Mouse (Mus musculus): ENCODE data around the gene Wfdc2.
"Not testable (repeated sequence)": the region's sequence is repeated elsewhere in the genome, so short reads cannot be mapped to it uniquely, and the experiment has no call there.

Wfdc2 gene

DNA sequence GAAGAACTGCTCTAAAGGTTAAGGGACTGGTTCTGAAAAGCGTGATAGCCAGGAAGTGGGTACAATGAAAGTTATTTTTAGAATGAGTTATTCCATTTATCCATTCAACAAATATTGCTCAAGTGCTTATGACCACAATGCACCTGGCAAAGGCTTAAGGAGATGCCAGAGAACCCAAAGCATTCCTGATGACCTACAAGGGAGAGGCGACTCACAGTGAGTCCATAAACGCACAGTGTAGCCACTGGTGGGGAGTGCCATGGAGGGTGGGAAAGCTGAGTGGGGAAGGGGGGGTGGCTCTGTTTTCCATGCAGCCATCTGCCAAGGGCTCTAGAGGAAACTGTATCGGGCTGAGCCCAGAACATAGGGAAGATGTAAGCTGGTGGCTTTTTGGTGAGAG is 12.9 kb upstream of the Wfdc2 start:
- no peak for DNase-seq (ENCODE audit: low spot score)

DNA sequence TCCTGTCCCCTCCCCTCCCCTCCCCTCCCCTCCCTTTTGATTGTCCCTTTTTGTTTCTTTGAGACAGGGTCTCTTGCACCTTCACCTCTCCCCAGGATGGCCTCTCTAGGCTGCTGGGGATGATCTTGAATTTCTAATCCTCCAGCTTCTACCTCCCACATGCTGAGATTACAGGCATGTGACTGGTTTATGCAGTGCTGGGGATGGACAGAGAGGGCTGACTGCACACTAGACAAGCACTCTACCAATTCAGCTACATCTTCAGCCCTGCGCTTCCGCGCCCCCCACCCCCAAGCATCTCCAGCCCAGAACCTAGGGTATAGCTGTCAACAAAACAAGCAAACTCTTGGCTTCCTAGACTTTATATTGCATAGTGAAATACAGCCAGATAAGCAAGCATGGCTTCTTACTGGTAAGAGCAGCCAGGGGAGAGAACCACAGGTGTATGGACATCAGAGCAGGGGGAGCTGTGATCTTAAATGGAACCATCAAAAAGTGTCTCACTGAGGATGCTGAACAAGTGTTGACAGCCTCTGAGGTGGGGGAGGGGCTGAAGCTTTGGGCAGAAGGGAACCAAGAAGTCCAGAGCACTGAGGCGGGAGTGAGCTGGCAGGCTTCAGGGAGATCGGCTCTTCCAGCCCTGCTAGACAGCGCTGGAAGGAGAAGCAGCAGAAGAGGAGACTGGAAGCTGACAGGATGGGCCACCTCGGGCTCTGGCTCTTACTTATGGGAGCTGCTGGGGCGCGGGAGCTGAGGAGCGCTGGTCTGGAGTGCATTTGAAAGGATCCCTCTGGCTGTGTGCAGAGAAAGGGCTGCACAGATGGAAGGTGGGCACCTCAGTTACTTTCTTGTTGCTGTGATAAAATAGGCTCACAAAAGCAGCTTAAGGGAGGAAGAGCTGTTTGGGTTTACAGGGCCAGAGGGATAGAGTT is 12.0 kb upstream of the Wfdc2 start:
- DNase-seq (ENCODE audit: low spot score) = no peak

DNA sequence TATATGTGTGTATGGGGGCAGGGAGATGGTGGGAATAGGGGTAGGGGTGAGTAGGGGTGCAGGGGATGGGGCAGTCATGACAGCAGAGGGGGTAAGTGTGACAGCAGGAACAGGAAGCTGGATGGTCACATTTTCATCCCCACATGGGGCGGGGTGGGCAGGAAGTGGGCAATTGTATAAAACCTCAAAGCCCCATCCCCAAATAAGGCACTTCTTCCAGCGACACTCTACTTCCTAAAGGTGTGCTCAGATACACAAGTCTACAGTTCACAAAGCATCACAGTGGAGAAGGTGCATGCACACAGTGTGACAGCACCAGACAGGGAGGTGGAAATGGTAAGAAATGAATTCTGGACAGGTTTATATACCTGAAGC is 11.3 kb upstream of the Wfdc2 start:
- DNase-seq (ENCODE audit: low spot score) = no peak

DNA sequence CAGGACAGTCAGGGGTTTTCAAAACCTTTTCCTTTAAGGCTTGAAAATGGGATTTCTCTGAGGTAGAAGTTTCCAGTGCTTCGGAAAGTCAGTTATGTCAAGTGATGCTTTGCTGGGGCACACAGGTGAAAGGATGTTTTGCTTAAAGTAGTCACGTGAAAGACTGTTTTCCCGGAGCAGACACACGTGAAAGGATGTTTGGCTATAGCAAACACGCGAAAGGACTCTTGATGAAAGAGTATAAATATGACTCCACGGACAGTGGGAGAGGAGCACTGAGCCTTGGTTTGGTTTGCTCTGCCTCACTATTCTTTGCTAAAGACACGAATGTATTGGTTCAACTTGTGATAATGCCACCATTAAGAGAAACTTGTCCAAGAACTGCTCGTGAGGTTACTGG is 10.7 kb upstream of the Wfdc2 start:
- no peak for DNase-seq (ENCODE audit: low spot score)

DNA sequence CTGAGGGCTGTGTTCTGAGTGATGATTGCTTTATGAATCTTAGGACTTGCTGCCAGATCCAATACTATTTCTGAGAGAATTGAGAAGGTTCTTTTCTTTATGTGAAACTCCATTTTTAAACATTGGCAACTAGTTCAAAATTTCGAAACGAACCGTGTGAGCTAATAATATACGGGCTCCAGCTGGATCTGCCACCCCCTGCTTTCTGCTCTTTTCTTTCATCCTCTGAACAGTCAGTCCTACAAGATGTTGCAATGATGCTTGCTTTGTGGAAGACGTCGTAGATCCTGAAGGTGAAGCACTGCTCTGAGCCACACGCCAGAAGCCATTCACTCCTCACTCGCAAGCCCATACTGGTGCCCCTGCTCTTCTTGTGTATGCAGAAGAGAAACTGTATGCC is 3.8 kb upstream of the Wfdc2 start:
- no peak for DNase-seq (ENCODE audit: low spot score)

DNA sequence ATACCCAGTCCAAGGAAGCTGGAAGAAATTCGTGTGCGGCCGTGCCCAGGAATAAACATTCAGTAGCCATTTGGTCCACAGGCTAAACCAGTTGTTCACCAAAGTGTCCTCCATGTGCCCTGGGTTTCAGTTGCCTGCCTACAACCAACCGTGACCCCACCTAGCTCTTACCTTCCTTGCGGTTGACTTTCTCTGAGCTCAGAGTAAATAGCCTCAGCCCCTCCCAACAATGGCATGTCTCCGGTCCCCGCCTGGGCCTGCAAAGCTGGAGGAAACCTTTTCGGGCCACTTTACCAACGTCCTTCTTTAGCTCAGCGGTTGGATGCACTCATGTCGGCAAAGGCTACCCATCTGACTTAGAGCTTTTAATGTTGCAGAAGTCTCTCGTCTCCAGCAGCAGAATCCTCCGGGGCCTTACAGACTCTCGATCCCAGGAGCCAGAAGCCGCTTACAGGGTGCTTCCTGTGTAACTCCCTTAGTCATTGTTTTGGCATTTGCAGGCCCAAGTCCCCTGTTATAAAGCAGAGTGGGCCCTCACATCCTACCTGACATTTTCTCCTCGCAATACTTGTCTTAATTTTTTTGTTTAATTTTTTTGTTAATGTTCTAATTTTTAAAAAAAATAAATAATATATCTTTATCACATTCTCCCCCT is 3.1 kb upstream of the Wfdc2 start:
- DNase-seq (ENCODE audit: low spot score) = no peak

DNA sequence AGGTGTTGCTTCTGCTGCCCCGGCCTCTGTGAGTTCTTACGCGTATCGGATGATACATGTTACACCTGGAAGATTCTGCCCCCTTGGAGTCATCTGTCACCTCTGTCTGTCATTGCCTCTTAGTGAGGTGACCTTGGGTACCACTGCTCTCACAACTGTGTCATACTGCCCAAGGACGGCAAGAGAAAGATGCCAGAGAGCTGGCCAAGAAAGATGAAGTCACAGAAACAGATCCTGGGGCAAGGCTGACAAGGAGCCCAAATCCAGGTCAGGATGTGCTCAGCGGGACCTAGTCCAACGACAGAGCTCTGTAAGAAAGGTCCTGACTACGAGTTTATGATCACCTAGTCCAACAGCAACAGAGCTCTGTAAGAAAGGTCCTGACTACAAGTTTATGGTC is 2.1 kb upstream of the Wfdc2 start:
- DNase-seq (ENCODE audit: low spot score) = no peak

DNA sequence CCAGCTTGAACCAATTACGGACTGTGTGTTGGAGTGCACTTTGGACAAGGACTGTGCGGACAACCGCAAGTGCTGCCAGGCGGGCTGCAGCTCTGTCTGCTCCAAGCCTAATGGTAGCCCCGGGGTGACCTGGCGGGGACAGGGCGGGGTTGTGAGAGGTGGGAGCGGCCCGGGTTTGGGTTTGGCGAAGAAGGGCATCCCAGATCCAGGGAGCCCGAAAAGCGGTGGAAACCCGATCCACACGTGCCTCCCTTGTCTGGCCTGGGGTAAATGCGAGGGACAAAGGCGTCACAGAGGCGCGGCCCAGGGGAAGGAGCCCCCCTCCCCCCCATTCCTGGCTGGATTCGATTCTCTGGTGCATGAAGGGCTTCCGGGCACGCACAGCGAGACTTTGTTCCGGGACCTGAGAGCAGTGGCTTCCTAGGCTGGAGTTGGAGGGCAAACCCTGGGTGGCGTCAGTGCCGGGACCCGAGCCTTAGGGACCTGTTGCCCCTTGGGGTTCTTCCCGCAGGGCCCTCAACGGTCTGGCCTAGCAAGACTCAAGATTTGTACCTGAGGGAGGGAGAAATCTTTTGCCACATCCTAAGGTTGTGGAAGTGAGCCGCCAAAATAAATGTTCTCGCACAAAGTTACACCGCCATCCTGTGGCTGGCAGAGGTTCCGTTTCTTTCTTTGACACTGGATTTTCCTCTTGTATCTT is 1.3 kb downstream of the Wfdc2 start:
- peak; percentile 29 for DNase-seq (ENCODE audit: low spot score)

DNA sequence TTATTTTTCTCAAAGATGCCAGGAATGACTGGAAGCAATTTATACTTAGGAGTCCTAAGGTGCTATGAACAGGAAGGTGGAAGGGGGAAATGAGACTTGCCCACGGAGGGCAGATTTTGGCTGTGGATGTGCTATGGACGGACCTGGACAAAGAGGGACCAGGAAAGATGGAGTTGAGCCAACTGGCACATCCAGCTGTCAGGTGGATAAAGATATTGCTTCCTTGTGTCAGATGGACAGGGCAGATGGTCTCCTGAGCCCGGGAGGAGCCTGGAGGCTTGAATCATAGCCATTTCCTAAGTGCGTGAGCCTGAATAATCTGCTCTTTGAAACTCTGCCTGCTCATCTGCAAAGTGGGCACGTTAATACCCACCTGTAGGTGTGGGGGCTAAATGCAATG is 2.1 kb downstream of the Wfdc2 start:
- no peak for DNase-seq (ENCODE audit: low spot score)

DNA sequence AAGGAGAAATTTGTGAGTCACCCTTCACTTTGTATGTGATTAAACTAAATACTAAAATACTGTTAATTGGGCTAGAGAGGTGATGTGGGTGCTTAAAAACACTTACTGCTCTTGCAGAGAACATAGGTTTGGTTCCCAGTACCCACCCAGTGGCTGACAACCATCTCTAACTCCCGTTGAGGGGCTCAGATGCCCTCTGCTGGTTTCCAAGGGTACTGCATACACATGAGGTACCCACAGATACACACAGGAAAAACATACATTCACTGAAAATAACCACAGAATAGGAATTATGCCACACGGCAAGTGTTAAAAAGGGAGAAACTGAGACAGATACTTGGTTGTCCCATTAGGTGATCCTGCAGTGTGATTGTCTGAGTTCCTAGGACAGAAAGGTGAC is 4.8 kb downstream of the Wfdc2 start:
- DNase-seq (ENCODE audit: low spot score) = no peak

DNA sequence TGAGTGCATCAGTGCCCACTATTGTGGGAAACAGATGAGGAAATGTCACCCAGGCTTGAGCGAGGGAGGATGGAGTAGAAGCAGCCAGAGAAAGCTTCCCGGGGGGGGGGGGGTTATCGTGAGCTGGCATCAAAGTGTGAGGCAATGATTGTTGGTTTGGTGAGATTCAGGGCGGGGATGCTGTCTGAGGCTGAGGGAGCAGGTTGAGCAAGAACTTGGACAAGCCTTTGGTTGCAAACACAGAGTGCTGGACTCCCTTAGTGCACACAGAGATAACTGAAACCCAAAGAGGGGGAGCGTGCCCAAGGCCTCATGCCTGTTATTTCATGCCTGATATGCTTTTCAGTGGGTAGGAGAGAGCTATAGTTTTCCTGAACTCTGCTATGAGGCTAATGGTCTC is 5.2 kb downstream of the Wfdc2 start:
- DNase-seq (ENCODE audit: low spot score) = no peak

DNA sequence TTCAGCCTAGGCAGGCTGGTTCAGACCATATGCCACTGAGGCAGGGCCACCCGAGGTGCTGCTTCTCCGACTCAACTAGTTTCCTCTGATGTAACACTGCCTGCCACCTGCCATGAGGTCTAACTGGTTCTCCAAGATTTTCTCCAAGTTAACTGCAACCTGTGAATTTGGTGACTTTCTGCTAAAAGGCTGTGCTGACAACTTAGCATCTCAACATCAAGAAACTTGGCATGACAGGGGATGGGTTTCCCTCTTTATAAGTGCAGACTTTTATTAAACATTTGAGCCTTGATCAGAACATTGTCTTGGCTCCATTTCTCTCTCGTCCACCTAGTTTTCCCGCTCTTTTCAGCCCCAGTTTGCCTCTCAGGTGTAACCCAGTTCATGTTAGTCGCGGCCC is 11.1 kb downstream of the Wfdc2 start, which contains the start of gene Spint3:
TSS of gene Spint3 (minus strand) at position 101 of the 400 bp plus-strand sequence.
- not testable (repeated sequence) for DNase-seq (ENCODE audit: low spot score)

DNA sequence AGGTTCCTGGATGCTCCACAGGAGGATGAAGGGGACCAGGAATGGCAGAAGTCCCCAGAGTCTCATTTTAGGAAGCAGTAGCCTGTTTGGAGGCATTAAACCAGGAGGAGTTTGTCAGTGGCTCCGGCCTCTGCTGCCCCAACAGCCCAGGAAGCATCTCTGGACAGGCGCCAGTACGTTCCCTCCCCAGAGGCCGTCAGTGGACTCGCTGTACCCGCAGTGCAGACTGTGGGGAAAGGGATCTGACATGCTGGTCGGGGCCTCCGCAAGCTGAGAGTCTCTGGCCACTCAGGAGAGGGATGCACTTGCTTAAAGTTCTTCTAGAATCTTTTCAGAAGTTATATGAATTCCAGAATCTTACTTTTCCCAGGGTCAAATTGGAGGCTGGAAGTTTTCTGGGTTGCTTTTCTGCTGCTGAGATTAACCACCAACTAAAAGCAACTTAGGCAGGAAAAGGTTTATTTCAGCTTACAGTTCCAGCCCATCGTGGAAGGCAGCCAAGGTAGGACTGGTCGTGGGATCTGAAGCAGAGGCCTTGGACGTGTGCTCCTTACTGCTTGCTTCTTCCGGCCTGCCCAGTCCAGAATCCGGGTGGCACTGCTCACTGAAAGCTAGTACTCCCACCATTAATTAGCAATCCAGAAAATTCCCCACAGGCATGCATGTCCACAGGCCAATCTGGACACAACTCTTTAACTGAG is 23.0 kb downstream of the Wfdc2 start, which contains the start of gene Wfdc6a:
TSS of gene Wfdc6a (minus strand) at position 423 of the 701 bp plus-strand sequence.
- DNase-seq (ENCODE audit: low spot score) = not testable (repeated sequence)

DNA sequence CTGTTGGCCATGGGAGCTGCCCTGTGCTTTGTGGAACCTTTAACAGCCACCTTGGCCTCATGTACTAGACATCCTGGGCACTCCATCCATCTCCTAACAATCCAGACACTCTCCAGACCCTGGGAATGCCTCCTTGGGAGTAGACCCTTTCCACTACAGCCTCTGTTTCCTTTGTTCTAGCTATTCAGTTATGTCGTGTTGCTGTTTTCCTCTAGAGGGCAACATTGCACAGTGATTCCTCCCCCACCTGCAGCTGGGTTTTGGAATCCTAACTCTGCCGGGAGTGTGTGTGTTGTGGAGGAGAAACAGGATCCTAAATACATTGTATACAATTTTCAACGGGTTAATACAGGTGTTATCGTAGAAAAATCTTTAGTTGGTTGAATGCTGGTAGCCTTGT is 29.8 kb downstream of the Wfdc2 start:
- no peak for DNase-seq (ENCODE audit: low spot score)

DNA sequence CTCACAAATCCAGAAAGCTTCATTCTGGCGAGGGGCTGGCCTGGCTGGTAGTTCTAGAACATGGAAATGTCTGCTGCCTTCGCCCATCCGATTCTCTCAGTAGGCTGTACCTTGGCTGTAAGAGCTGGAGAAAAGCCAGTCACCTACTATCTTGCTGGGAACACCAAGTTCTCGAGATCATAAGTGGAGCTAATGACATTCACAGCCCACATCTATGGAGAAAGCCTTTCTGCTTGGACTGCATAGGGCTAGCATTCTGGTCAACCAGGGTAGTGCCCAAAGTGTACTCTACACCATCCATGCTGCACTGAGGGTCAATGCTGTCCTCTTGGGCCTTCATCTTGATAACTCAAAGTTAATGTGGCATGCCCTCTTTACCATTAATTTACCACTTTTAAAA is 31.3 kb downstream of the Wfdc2 start, which contains the start of gene Eppin:
TSS of gene Eppin (minus strand) at position 101 of the 400 bp plus-strand sequence.
- DNase-seq (ENCODE audit: low spot score) = no peak

DNA sequence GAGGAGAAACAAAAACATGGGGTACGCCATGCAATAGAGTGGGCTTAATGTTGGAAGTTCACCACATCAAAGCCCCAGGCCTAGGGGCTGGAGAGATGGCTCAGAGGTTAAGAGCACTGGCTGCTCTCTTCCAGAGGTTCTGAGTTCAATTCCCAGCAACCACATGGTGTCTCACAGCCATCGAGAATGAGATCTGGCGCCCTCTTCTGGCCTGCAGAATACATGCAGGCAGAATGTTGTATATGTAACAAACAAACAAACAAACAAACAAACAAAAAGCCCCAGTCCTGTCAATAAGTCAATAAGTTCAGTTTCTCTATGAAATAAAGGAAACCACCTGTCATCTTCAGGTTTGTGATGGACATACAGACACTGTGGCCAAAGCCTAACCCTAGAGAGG is 38.0 kb downstream of the Wfdc2 start:
- DNase-seq (ENCODE audit: low spot score) = no peak

DNA sequence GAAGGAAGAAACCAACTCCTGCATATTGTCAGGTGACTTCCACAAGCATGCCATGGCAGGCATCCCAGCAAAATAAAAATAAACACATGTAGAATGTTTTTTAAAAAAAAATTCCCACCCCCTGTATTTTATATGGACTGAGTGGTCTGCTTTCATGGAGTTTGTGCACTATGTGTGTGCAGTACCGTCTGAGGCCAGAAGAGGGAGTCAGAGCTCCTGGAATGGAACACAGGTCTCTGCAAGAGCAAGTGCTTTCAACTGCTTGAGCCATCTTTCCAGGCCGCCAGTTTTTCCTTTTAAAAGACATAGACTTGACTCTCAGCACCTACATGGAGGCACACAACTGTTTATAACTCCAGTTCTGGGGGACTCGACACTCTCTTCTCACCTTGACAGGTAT is 41.3 kb downstream of the Wfdc2 start:
- no peak for DNase-seq (ENCODE audit: low spot score)

DNA sequence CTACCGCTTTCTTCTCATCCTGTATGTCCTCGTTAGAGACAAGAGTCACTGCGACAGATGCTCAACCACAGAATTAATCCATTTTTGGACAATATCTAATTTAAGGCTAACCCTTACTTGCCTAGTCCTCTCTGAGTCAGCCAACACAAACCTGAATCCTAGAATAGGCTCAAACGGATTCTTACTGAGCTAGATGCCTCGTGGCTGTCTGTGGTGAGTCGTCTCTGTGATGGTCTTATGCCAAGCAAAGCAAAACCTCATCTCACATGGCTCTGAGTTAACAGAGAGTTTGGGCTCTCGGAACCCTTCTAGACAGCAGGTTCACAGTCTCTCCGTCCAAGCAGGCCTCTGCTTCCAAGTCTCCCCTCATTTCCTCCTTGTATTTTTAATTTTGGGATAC is 42.2 kb downstream of the Wfdc2 start:
- DNase-seq (ENCODE audit: low spot score) = no peak

DNA sequence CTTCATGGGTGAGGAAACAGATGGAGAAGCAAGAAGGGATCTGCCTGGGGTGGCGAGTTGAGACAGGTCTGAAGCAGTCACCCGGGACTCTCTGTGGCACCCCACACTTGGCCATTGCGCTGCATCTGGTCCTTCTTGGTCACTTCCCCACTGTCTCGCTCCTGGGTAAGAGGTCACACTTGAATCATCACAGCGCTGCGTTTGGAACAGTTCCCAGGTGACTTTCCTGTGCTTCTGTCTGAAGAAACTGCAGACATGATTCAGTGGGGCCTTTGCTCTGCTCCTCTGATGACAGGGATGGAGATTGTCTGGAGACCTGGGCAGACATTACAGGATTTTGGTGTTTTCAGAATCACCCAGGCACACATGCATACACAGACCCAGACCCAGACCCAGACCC is 46.6 kb downstream of the Wfdc2 start:
- no peak for DNase-seq (ENCODE audit: low spot score)

DNA sequence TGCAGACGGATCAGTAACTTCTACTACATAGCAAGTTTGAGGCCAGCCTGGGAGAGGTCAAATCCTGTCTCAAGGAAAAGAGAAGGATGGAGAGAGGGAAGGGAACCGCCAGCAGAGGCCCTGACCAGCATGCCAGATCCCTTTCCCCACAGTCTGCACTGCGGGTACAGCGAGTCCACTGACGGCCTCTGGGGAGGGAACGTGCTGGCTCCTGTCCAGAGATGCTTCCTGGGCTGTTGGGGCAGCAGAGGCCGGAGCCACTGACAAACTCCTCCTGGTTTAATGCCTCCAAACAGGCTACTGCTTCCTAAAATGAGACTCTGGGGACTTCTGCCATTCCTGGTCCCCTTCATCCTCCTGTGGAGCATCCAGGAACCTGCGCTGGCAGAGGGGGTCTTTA is 51.3 kb downstream of the Wfdc2 start, which contains the start of the genes Wfdc6b and Wfdc8:
TSS of gene Wfdc6b (plus strand) at position 52 of the 400 bp plus-strand sequence.
TSS of gene Wfdc8 (minus strand) at position 156 of the 400 bp plus-strand sequence.
- peak; percentile 23 for DNase-seq (ENCODE audit: low spot score)

DNA sequence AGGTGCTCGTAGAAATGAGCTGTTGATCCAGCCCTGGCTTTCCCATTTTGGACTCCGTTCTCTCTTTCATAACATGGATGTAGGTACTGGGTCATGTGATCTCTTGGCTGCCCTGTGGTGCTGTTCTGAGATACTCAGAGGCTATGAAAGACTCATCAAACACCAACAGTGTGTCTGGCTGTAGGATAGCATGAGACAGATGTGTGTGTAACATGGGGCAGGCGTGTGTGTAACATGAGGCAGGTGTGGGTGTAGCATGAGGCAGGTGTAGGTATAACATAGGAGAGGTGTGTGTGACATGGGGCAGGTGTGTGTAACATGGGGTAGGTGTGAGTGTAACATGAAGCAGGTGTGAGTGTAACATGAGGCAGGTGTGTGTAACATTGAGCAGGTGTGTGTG is 53.2 kb downstream of the Wfdc2 start:
- no peak for DNase-seq (ENCODE audit: low spot score)
